8 mouse cellular contexts compared by ENCODE assay signal in the genomic region with DNA sequence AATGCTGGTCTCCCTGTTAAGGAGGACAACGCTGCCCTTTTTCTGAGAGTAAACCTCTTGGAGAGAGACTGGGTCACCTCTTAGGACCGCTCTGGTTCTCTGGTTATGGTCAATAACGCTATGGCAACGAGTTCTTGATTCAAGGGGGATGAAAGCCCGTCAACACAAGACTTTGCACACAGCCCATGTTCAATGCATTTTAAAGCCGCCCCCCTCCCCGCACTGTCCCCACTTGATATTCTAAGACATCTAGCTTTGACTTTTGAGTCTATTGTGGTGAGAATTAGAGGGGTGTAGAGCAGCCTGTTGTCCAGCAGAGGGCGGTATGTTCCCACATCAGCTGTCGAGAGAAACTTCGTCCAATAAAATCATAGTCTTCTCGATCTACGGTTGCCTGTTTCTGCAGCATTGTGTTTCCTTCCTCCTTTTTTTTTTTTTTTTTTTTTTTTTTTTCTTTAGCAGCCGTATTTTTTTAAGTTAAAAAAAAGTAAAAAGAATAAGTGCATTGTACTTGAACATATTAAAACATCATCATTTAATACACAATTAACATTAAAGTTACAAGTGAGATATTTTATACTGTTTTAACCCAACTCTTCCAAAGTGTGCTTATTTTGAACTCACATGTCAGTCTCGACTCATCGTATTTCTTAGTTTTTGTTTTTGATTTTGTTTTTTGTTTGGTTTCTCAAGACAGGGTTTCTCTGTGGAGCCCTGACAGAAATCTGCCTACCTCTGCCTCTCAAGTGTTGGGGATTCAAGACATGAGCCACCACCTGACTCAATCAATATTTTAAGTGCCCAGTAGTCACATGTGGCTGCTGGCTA. TPM values are rescaled to one million over a fixed set of nuclear protein-coding genes. Genes with fewer than 3 reads are reported as not detected.
DNase-seq lines count a peak whose midpoint lies in the region; ATAC-seq and TF ChIP-seq lines count a peak whose summit lies in the region.

No protein-coding gene starts in this region.

- no peaks in the 10 kb centered on the region for H3K9me3 ChIP-seq in forebrain, embryonic 11.5 days (ENCODE audit: control insufficient read depth, low read length)
- H3K9me3 ChIP-seq in hindbrain, embryonic 10.5 days: no peaks in the 10 kb centered on the region

- H3K4me3 ChIP-seq in forebrain, embryonic 11.5 days (ENCODE audit: low read depth, low read length): no peak overlapping the region
- H3K4me3 ChIP-seq in hindbrain, embryonic 10.5 days: no peak overlapping the region

- no peaks in the 10 kb centered on the region for H3K36me3 ChIP-seq in forebrain, embryonic 11.5 days (ENCODE audit: control insufficient read depth, insufficient read depth, low read length)
- H3K36me3 ChIP-seq in hindbrain, embryonic 10.5 days: no peaks in the 10 kb centered on the region

- H3K27ac ChIP-seq in forebrain, embryonic 11.5 days (ENCODE audit: low read depth, low read length): no peak overlapping the region
- no peak overlapping the region for H3K27ac ChIP-seq in hindbrain, embryonic 10.5 days

- no peaks in the 10 kb centered on the region for H3K4me1 ChIP-seq in forebrain, embryonic 11.5 days (replicated peaks; ENCODE audit: control insufficient read depth, insufficient read depth, low read length)
- H3K4me1 ChIP-seq in hindbrain, embryonic 10.5 days (replicated peaks): no peaks in the 10 kb centered on the region

- H3K27me3 ChIP-seq in forebrain, embryonic 11.5 days (ENCODE audit: control insufficient read depth, insufficient read depth, low read length): no peaks in the 10 kb centered on the region
- no peaks in the 10 kb centered on the region for H3K27me3 ChIP-seq in hindbrain, embryonic 10.5 days (ENCODE audit: insufficient read depth, poor library complexity, severe bottlenecking)

- TF ChIP-seq POLR2A in brain, embryonic 14.5 days (IDR thresholded peaks at IDR 0.05; ENCODE audit: borderline replicate concordance, extremely low read depth, insufficient read depth, insufficient read length, poor library complexity, severe bottlenecking): no peak

- peak; percentile 86 for TF ChIP-seq CTCF in brain, embryonic 14.5 days (IDR thresholded peaks at IDR 0.05; ENCODE audit: borderline replicate concordance, extremely low read depth, insufficient read depth, insufficient read length)

- WGBS in forebrain, embryonic 11.5 days: 26% methylated on average over 15 of the region's 15 CpGs
- 27% methylated on average over 15 of the region's 15 CpGs for WGBS in hindbrain, embryonic 10.5 days

- H3K4me2 ChIP-seq in forebrain, embryonic 11.5 days (ENCODE audit: low read depth, low read length, severe bottlenecking): no peak overlapping the region

- DNase-seq in ES-CJ7 (ENCODE audit: low read depth, low spot score): peak; percentile 78
- DNase-seq in brain, embryonic 14.5 days (ENCODE audit: low read depth): peak; percentile 86
- peak; percentile 75 for DNase-seq in forebrain, embryonic 11.5 days (ENCODE audit: low spot score)
- peak; percentile 69 for DNase-seq in hindbrain, embryonic 10.5 days (ENCODE audit: low spot score)
- peak; percentile 70 to 78 for DNase-seq in layer of hippocampus, postnatal 10 days (ENCODE audit: low spot score in 2 of 2)
- peak; percentile 82 for DNase-seq in lung, postnatal 25 days (ENCODE audit: low spot score)
- peak; percentile 39 for DNase-seq in ovary, postnatal 36 days (ENCODE audit: low spot score)
- DNase-seq in thymus, postnatal 14 days: peak; percentile 81

- peak; percentile 70; the same call in 1 of the 2 replicates for ATAC-seq in forebrain, embryonic 11.5 days (replicated peaks; ENCODE audit: low FRiP score)

- H3K9ac ChIP-seq in forebrain, embryonic 11.5 days (ENCODE audit: low read length): no peak overlapping the region

RNA-seq across cellular contexts. Expression of a gene that starts 13.7 kb away (rescaled TPM):
- 24.6 and 28.0 TPM in 2 replicates for polyA plus RNA-seq in brain, embryonic 14.5 days (2012; rRNA removed)
- 94.8 and 110 TPM in 2 replicates for polyA plus RNA-seq in forebrain, embryonic 11.5 days (2014; fragmentation: Nextera tagmentation; extraction: Ambion mirVana)
- polyA plus RNA-seq in hindbrain, embryonic 10.5 days (2016; fragmentation: Nextera tagmentation; extraction: Ambion mirVana): 78.4 and 90.2 TPM in 2 replicates
- total RNA-seq in layer of hippocampus, postnatal 10 days (2021): 10 to 100 TPM; 37.2 to 41.1 TPM

RNA-seq across cellular contexts. Expression of a gene that starts 26.9 kb away (rescaled TPM):
- 3.1 and 3.6 TPM in 2 replicates for polyA plus RNA-seq in brain, embryonic 14.5 days (2012; rRNA removed)
- polyA plus RNA-seq in forebrain, embryonic 11.5 days (2014; fragmentation: Nextera tagmentation; extraction: Ambion mirVana): 3.3 and 5.4 TPM in 2 replicates
- polyA plus RNA-seq in hindbrain, embryonic 10.5 days (2016; fragmentation: Nextera tagmentation; extraction: Ambion mirVana): 3.6 and 3.7 TPM in 2 replicates
- total RNA-seq in layer of hippocampus, postnatal 10 days (2021): 10 to 100 TPM in 1 of 2 experiments, 1 to 10 TPM in 1; 9.3 to 10.3 TPM

RNA-seq across cellular contexts. Expression of a gene that starts 50.8 kb away (rescaled TPM):
- polyA plus RNA-seq in brain, embryonic 14.5 days (2012; rRNA removed): 28.3 and 29.9 TPM in 2 replicates
- polyA plus RNA-seq in forebrain, embryonic 11.5 days (2014; fragmentation: Nextera tagmentation; extraction: Ambion mirVana): 31.2 and 33.5 TPM in 2 replicates
- polyA plus RNA-seq in hindbrain, embryonic 10.5 days (2016; fragmentation: Nextera tagmentation; extraction: Ambion mirVana): 27.9 and 28.8 TPM in 2 replicates
- 10 to 100 TPM; 22.1 to 23.7 TPM for total RNA-seq in layer of hippocampus, postnatal 10 days (2021)

RNA-seq across cellular contexts. Expression of a gene that starts 51.0 kb away (rescaled TPM):
- polyA plus RNA-seq in brain, embryonic 14.5 days (2012; rRNA removed): 0.95 and 0.97 TPM in 2 replicates
- 0.35 and 0.87 TPM in 2 replicates for polyA plus RNA-seq in forebrain, embryonic 11.5 days (2014; fragmentation: Nextera tagmentation; extraction: Ambion mirVana)
- 0.94 and 0.98 TPM in 2 replicates for polyA plus RNA-seq in hindbrain, embryonic 10.5 days (2016; fragmentation: Nextera tagmentation; extraction: Ambion mirVana)
- 1 to 10 TPM; 1.7 to 2.1 TPM for total RNA-seq in layer of hippocampus, postnatal 10 days (2021)
